Mouse (Mus musculus) heart, embryonic 12.5 days (tissue): ENCODE results near the gene Gm20388. TPM values are rescaled to one million over a fixed set of nuclear protein-coding genes. Genes with fewer than 3 reads are reported as not detected.
A peak's percentile ranks its signal among the peaks of the same experiment; 100 is the strongest.

Experiments used
- ATAC-seq: fragments of 200-750 bp; cut with Nextera tagmentation; 2 replicates; pipeline ENCODE4 v1.8.0; 2017; ENCODE audit warnings: moderate TSS enrichment, moderate library complexity; ENCODE audit not compliant: insufficient number of reproducible peaks, low FRiP score
- H3K27ac ChIP-seq: fragments of 300-500 bp; sonication (generic); 2 replicates; pipeline ENCODE4 v1.5.1; 2016; ENCODE audit warnings: mild to moderate bottlenecking, moderate library complexity; ENCODE audit not compliant: poor library complexity, severe bottlenecking
- H3K27me3 ChIP-seq: fragments of 300-500 bp; sonication (generic); replicated peaks from 2 replicates; pipeline ENCODE4 v1.6.1; 2016; ENCODE audit warnings: mild to moderate bottlenecking, moderate library complexity
- H3K36me3 ChIP-seq: fragments of 300-500 bp; sonication (generic); 2 replicates; pipeline ENCODE4 v1.6.1; 2016; ENCODE audit warnings: mild to moderate bottlenecking, moderate library complexity
- H3K4me1 ChIP-seq: fragments of 300-500 bp; sonication (generic); replicated peaks from 2 replicates; pipeline ENCODE4 v1.6.1; 2016; ENCODE audit warnings: mild to moderate bottlenecking
- H3K4me2 ChIP-seq: fragments of 300-500 bp; sonication (generic); 2 replicates; pipeline ENCODE4 v1.6.1; 2016; ENCODE audit warnings: mild to moderate bottlenecking, moderate library complexity
- H3K4me3 ChIP-seq: fragments of 300-500 bp; sonication (generic); 2 replicates; pipeline ENCODE4 v1.5.1; 2016; ENCODE audit warnings: mild to moderate bottlenecking
- H3K9ac ChIP-seq: fragments of 300-500 bp; sonication (generic); 2 replicates; pipeline ENCODE4 v1.6.1; 2016; ENCODE audit warnings: mild to moderate bottlenecking, moderate library complexity
- H3K9me3 ChIP-seq: fragments of 300-500 bp; sonication (generic); replicated peaks from 2 replicates; pipeline ENCODE4 v1.6.1; 2016; ENCODE audit warnings: mild to moderate bottlenecking, moderate library complexity
- WGBS: fragments of 180-500 bp; shearing (Covaris S2); methylation state at CpG from one replicate; pipeline ENCODE4 v1.1.7; 2016; 5-methylcytosine and 5-hydroxymethylcytosine counted together
- polyA plus RNA-seq: library from polyadenylated mRNA; unstranded; fragments of >200 nt; fragmentation: Nextera tagmentation; extraction: Ambion mirVana; gene quantifications from 2 replicates; pipeline ENCODE4 v1.2.1, GENCODE M21; 2016

Gene Gm20388
- polyA plus RNA-seq, 1 experiment from 2014 or later: not detected

GRCm38 (mm10) chr8:123347293-123347692, 3436.7 kb downstream of the Gm20388 start:
- WGBS: 52% methylated on average over 2 of the region's 2 CpGs
- no peaks in the 10 kb centered on the region for H3K9me3 ChIP-seq
- no peak overlapping the region for H3K4me2 ChIP-seq
- H3K27me3 ChIP-seq: no peaks in the 10 kb centered on the region; the same call in 1 of the 2 replicates
- no peak overlapping the region for H3K9ac ChIP-seq
- no peak for ATAC-seq
- H3K36me3 ChIP-seq: no peaks in the 10 kb centered on the region
- H3K4me1 ChIP-seq: peaks cover 28% of the 10 kb centered on the region
- H3K27ac ChIP-seq: no peak overlapping the region
- no peak overlapping the region for H3K4me3 ChIP-seq

GRCm38 (mm10) chr8:123348237-123348843, 3437.7 kb downstream of the Gm20388 start:
- peak; percentile 56 for ATAC-seq
- H3K4me2 ChIP-seq: peak overlapping the region; percentile 5; the same call in 1 of the 2 replicates
- peak overlapping the region; percentile 60 for H3K27ac ChIP-seq
- WGBS: 27% methylated on average over 9 of the region's 9 CpGs
- peaks cover 1% of the 10 kb centered on the region for H3K27me3 ChIP-seq
- no peak overlapping the region for H3K4me3 ChIP-seq
- no peak overlapping the region for H3K9ac ChIP-seq
- H3K36me3 ChIP-seq: no peaks in the 10 kb centered on the region
- no peaks in the 10 kb centered on the region for H3K9me3 ChIP-seq
- peaks cover 26% of the 10 kb centered on the region for H3K4me1 ChIP-seq

GRCm38 (mm10) chr8:123349073-123349472, 3438.4 kb downstream of the Gm20388 start:
- no peak overlapping the region for H3K4me2 ChIP-seq
- H3K4me1 ChIP-seq: peaks cover 21% of the 10 kb centered on the region
- H3K9ac ChIP-seq: no peak overlapping the region
- 68% methylated on average over 4 of the region's 4 CpGs for WGBS
- no peak overlapping the region for H3K4me3 ChIP-seq
- H3K27me3 ChIP-seq: peaks cover 8% of the 10 kb centered on the region
- 0 out of 2 replicates have a peak, but pooled peaks have one; percentile 25 for ATAC-seq
- H3K36me3 ChIP-seq: no peaks in the 10 kb centered on the region
- H3K9me3 ChIP-seq: no peaks in the 10 kb centered on the region
- peak overlapping the region; percentile 60; the same call in 1 of the 2 replicates for H3K27ac ChIP-seq

- Histone ChIP-seq H3K4me1 (peaks cover 23% of the 10 kb centered on the region), H3K27ac (no peak overlapping the region), H3K9ac (no peak overlapping the region), H3K36me3 (no peaks in the 10 kb centered on the region), H3K27me3 (peaks cover 27% of the 10 kb centered on the region), H3K4me3 (no peak overlapping the region), H3K9me3 (no peaks in the 10 kb centered on the region), H3K4me2 (no peak overlapping the region)
- no peak for ATAC-seq
- 77% methylated on average over 12 of the region's 12 CpGs for WGBS
Observed at GRCm38 (mm10) chr8:123352118-123352517, 3441.5 kb downstream of the Gm20388 start.

- Histone ChIP-seq H3K9ac (no peak overlapping the region), H3K4me3 (no peak overlapping the region), H3K4me2 (no peak overlapping the region), H3K9me3 (no peaks in the 10 kb centered on the region), H3K27me3 (peaks cover 27% of the 10 kb centered on the region), H3K4me1 (peaks cover 20% of the 10 kb centered on the region), H3K36me3 (no peaks in the 10 kb centered on the region), H3K27ac (no peak overlapping the region)
- 47% methylated on average over 13 of the region's 13 CpGs for WGBS
- ATAC-seq: no peak
Observed at GRCm38 (mm10) chr8:123352786-123353185, 3442.1 kb downstream of the Gm20388 start.

GRCm38 (mm10) chr8:123353216-123353615, 3442.6 kb downstream of the Gm20388 start:
- Histone ChIP-seq H3K9ac (no peak overlapping the region), H3K27ac (no peak overlapping the region)

GRCm38 (mm10) chr8:123361082-123361739, 3450.6 kb downstream of the Gm20388 start:
- Histone ChIP-seq H3K9ac (no peak overlapping the region), H3K4me2 (no peak overlapping the region), H3K27ac (no peak overlapping the region), H3K27me3 (0 out of 2 replicates have a peak, but pooled peaks cover 4% of the 10 kb centered on the region), H3K4me1 (no peaks in the 10 kb centered on the region), H3K4me3 (no peak overlapping the region), H3K9me3 (no peaks in the 10 kb centered on the region), H3K36me3 (no peaks in the 10 kb centered on the region)
- 44% methylated on average over 12 of the region's 12 CpGs for WGBS
- ATAC-seq: no peak

More at GRCm38 (mm10) chr8:123353216-123353615, 3442.6 kb downstream of the Gm20388 start:
- no peaks in the 10 kb centered on the region for H3K9me3 ChIP-seq
- WGBS: 56% methylated on average over 11 of the region's 11 CpGs
- H3K4me3 ChIP-seq: no peak overlapping the region
- H3K27me3 ChIP-seq: peaks cover 27% of the 10 kb centered on the region
- H3K4me2 ChIP-seq: no peak overlapping the region
- ATAC-seq: no peak
- no peaks in the 10 kb centered on the region for H3K36me3 ChIP-seq
- peaks cover 16% of the 10 kb centered on the region for H3K4me1 ChIP-seq

- H3K4me3 ChIP-seq: peak within 1 kb of the TSS; percentile 99
- ATAC-seq: peak; percentile 90
- no peaks in the 10 kb centered on the region for H3K9me3 ChIP-seq
- no peaks in the 10 kb centered on the region for H3K27me3 ChIP-seq
- peak within 1 kb of the TSS; percentile 99 for H3K27ac ChIP-seq
- under 1% methylated on average over 75 of the region's 75 CpGs for WGBS
- H3K9ac ChIP-seq: peak within 1 kb of the TSS; percentile 94
- peak within 1 kb of the TSS; percentile 93 for H3K4me2 ChIP-seq
- H3K36me3 ChIP-seq: peaks cover 21% of the 10 kb centered on the region
- H3K4me1 ChIP-seq: peaks cover 22% of the 10 kb centered on the region
Observed at GRCm38 (mm10) chr8:123373403-123374238, 3463.0 kb downstream of the Gm20388 start, which contains the start of gene Tcf25. Gene Tcf25 (plus strand): TSS chr8:123373753.

- ATAC-seq: peak; percentile 91
- WGBS: under 1% methylated on average over 20 of the region's 20 CpGs
- Histone ChIP-seq H3K4me2 (peak overlapping the region; percentile 93), H3K36me3 (peaks cover 21% of the 10 kb centered on the region), H3K9ac (peak overlapping the region; percentile 94), H3K27me3 (no peaks in the 10 kb centered on the region), H3K27ac (peak overlapping the region; percentile 99), H3K4me3 (peak overlapping the region; percentile 99), H3K4me1 (peaks cover 22% of the 10 kb centered on the region), H3K9me3 (no peaks in the 10 kb centered on the region)
Observed at GRCm38 (mm10) chr8:123374239-123374578, 3463.6 kb downstream of the Gm20388 start.

GRCm38 (mm10) chr8:123375701-123376100, 3465.1 kb downstream of the Gm20388 start:
- WGBS: 84% methylated on average over 10 of the region's 10 CpGs
- Histone ChIP-seq H3K4me1 (peaks cover 22% of the 10 kb centered on the region), H3K27me3 (no peaks in the 10 kb centered on the region), H3K4me2 (no peak overlapping the region), H3K27ac (0 out of 2 replicates have a peak overlapping the region, but pooled peaks have one; percentile 14), H3K36me3 (peaks cover 25% of the 10 kb centered on the region), H3K9me3 (no peaks in the 10 kb centered on the region), H3K4me3 (no peak overlapping the region), H3K9ac (peak overlapping the region; percentile 14; the same call in 1 of the 2 replicates)
- ATAC-seq: no peak

- Histone ChIP-seq H3K27ac (no peak overlapping the region), H3K4me2 (no peak overlapping the region), H3K4me3 (no peak overlapping the region), H3K9me3 (no peaks in the 10 kb centered on the region), H3K9ac (0 out of 2 replicates have a peak overlapping the region, but pooled peaks have one; percentile 5), H3K36me3 (peaks cover 29% of the 10 kb centered on the region), H3K4me1 (peaks cover 22% of the 10 kb centered on the region), H3K27me3 (no peaks in the 10 kb centered on the region)
- no peak for ATAC-seq
- 68% methylated on average over 8 of the region's 8 CpGs for WGBS
Observed at GRCm38 (mm10) chr8:123376106-123376505, 3465.5 kb downstream of the Gm20388 start.
